Comparison of ENCODE assay signal across 8 mouse cellular contexts in the genomic region with DNA sequence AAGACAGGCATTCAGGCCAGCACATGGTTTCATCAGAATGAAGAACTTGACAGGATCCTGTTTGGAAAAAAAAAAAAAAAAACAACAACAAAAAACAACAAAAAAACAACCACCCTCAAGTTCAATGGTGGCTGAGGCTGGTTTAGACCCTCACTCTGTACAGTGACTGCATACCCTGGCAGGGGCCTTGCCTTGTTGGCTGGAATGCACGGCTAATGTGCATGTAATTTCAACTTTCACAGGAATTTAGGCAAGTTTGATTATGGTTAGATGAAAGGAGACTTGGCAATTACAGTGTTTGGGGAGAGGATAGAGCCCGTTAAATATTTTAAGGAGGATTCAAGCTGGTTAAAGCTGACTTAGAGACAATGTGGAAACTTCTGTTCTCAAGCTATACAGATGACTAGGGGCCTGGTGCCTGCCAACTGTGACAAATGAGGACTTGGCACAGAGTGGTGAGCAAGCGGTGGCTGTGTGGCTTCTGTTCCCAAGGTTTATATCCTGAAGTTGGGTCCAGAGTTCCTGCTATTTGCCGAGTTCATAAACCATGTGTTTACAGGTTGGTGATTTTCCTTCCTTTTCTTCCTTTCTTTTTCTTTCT. TPM values are rescaled to one million over a fixed set of nuclear protein-coding genes. Genes with fewer than 3 reads are reported as not detected.
DNase-seq lines count a peak whose midpoint lies in the region; ATAC-seq lines count a peak whose summit lies in the region.

No protein-coding gene starts in this region.

- H3K27ac ChIP-seq in midbrain, embryonic 14.5 days (replicated peaks; ENCODE audit: low read depth, low read length): no peak overlapping the region
- no peak overlapping the region for H3K27ac ChIP-seq in midbrain, embryonic 10.5 days (replicated peaks)
- no peak overlapping the region for H3K27ac ChIP-seq in hindbrain, embryonic 14.5 days

- ATAC-seq in midbrain, embryonic 14.5 days (ENCODE audit: low FRiP score, low TSS enrichment): no peak; the same call in 1 of the 2 replicates
- peak; percentile 85 for ATAC-seq in hindbrain, embryonic 14.5 days (ENCODE audit: low FRiP score)

- no peaks in the 10 kb centered on the region for H3K27me3 ChIP-seq in midbrain, embryonic 14.5 days (ENCODE audit: control insufficient read depth, insufficient read depth, low read length)
- H3K27me3 ChIP-seq in midbrain, embryonic 10.5 days (ENCODE audit: low read depth, poor library complexity, severe bottlenecking): no peaks in the 10 kb centered on the region
- H3K27me3 ChIP-seq in hindbrain, embryonic 14.5 days (ENCODE audit: control insufficient read depth, insufficient read depth, low read length): no peaks in the 10 kb centered on the region

- H3K4me2 ChIP-seq in midbrain, embryonic 14.5 days (ENCODE audit: low read length): no peak overlapping the region
- H3K4me2 ChIP-seq in hindbrain, embryonic 14.5 days (replicated peaks): no peak overlapping the region

- 0 out of 2 replicates have a peak, but pooled peaks cover 3% of the 10 kb centered on the region for H3K4me1 ChIP-seq in midbrain, embryonic 14.5 days (ENCODE audit: control insufficient read depth, insufficient read depth, low read length)
- H3K4me1 ChIP-seq in midbrain, embryonic 10.5 days: peaks cover 24% of the 10 kb centered on the region
- H3K4me1 ChIP-seq in hindbrain, embryonic 14.5 days (replicated peaks; ENCODE audit: control insufficient read depth, insufficient read depth, low read length): 0 out of 2 replicates have a peak, but pooled peaks cover 7% of the 10 kb centered on the region

- no peak overlapping the region for H3K4me3 ChIP-seq in midbrain, embryonic 14.5 days (replicated peaks; ENCODE audit: low read depth, low read length)
- no peak overlapping the region for H3K4me3 ChIP-seq in midbrain, embryonic 10.5 days
- H3K4me3 ChIP-seq in hindbrain, embryonic 14.5 days (replicated peaks; ENCODE audit: low read length): no peak overlapping the region

- WGBS in midbrain, embryonic 14.5 days: 37% methylated on average over 4 of the region's 4 CpGs
- WGBS in midbrain, embryonic 10.5 days: 79% methylated on average over 4 of the region's 4 CpGs
- 28% methylated on average over 4 of the region's 4 CpGs for WGBS in hindbrain, embryonic 14.5 days

- no peak overlapping the region for H3K9ac ChIP-seq in midbrain, embryonic 14.5 days (replicated peaks; ENCODE audit: low read length)
- no peak overlapping the region for H3K9ac ChIP-seq in hindbrain, embryonic 14.5 days

- H3K36me3 ChIP-seq in midbrain, embryonic 14.5 days (ENCODE audit: control insufficient read depth, insufficient read depth, low read length): no peaks in the 10 kb centered on the region
- no peaks in the 10 kb centered on the region for H3K36me3 ChIP-seq in midbrain, embryonic 10.5 days
- H3K36me3 ChIP-seq in hindbrain, embryonic 14.5 days (replicated peaks; ENCODE audit: control insufficient read depth, insufficient read depth): no peaks in the 10 kb centered on the region

- no peaks in the 10 kb centered on the region for H3K9me3 ChIP-seq in midbrain, embryonic 14.5 days (ENCODE audit: control insufficient read depth, low read length)
- no peaks in the 10 kb centered on the region for H3K9me3 ChIP-seq in midbrain, embryonic 10.5 days (replicated peaks)
- H3K9me3 ChIP-seq in hindbrain, embryonic 14.5 days (ENCODE audit: control insufficient read depth, low read length): no peaks in the 10 kb centered on the region

- DNase-seq in cerebellum, postnatal 10 days: peak; percentile 50 to 73
- no peak for DNase-seq in cerebellum, adult 9-10 months
- DNase-seq in midbrain, embryonic 14.5 days: peak; percentile 39
- DNase-seq in midbrain, embryonic 10.5 days (ENCODE audit: low spot score): no peak
- DNase-seq in hindbrain, embryonic 14.5 days (ENCODE audit: low spot score): peak; percentile 48
- DNase-seq in mesoderm, embryonic 11.5 days (ENCODE audit: low read depth, low spot score): peak; percentile 53
- DNase-seq in urinary bladder, adult 2 months (ENCODE audit: low spot score): no peak
- DNase-seq in thymus, postnatal 36 days: no peak

RNA-seq across cellular contexts. Expression of a gene that starts 0.6 kb away (rescaled TPM):
- 0.20 and 0.34 TPM in 2 replicates for polyA plus RNA-seq in midbrain, embryonic 14.5 days (2014; fragmentation: Nextera tagmentation; extraction: Ambion mirVana)
- polyA plus RNA-seq in midbrain, embryonic 10.5 days (2016; fragmentation: Nextera tagmentation; extraction: Ambion mirVana): 0.49 and 0.63 TPM in 2 replicates
- polyA plus RNA-seq in hindbrain, embryonic 14.5 days (2014; fragmentation: Nextera tagmentation; extraction: Ambion mirVana): 0.60 and 0.79 TPM in 2 replicates
- 7.1 and 9.2 TPM in 2 replicates for polyA plus RNA-seq in urinary bladder, adult 2 months (2012; rRNA removed)

RNA-seq across cellular contexts. Expression of a gene that starts 48.7 kb away (rescaled TPM):
- 6.2 and 7.6 TPM in 2 replicates for polyA plus RNA-seq in midbrain, embryonic 14.5 days (2014; fragmentation: Nextera tagmentation; extraction: Ambion mirVana)
- polyA plus RNA-seq in midbrain, embryonic 10.5 days (2016; fragmentation: Nextera tagmentation; extraction: Ambion mirVana): 6.4 and 7.3 TPM in 2 replicates
- polyA plus RNA-seq in hindbrain, embryonic 14.5 days (2014; fragmentation: Nextera tagmentation; extraction: Ambion mirVana): 7.6 and 9.9 TPM in 2 replicates
- polyA plus RNA-seq in urinary bladder, adult 2 months (2012; rRNA removed): 27.7 and 29.0 TPM in 2 replicates

Comparison
In these comparisons a context has a peak if more than half of its experiments do, and no peak if none do; other contexts are left out.
1. DNase-seq: peak in cerebellum, postnatal 10 days (2 of 2), midbrain, embryonic 14.5 days (single experiment), hindbrain, embryonic 14.5 days (single experiment) and mesoderm, embryonic 11.5 days (single experiment); none in cerebellum, adult 9-10 months (single experiment), midbrain, embryonic 10.5 days (single experiment), urinary bladder, adult 2 months (single experiment) and thymus, postnatal 36 days (0 of 2).